Mouse (Mus musculus): ENCODE measurements around the gene Chst8.

Gene Chst8

DNA sequence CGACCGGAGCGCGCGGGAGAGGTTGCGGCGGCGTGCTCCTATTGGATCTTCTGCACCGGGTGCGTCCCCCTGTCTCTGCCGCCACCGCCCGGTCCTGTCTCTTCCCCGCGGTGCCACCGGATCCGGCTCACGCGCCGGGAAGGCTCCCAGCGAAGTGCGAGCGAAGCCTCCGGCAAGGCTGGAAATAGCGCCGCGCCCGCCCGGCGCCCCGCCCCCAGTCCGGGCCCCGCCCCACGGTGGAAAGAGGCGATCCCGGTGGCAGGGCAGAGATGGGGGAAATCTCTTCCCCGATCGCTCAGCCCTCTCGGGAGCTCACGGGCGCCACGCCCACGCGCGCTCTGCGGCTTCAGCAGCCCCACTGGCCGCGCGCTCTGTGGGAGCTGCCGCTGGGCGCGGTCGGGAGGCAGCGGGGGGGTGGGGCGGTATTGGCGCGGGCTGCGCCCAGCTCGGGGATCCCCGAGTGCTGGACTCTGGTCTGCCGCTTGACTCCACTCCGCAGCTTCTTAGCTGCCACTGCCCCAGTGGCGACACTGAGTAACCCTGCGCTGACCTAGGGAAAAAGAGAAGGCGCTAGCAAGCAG, at the start of gene Chst8:
Gene Chst8 (minus strand): TSS at position 181 of the 581 bp plus-strand sequence.
- peak; percentile 59 for DNase-seq (ENCODE audit: low spot score)

DNA sequence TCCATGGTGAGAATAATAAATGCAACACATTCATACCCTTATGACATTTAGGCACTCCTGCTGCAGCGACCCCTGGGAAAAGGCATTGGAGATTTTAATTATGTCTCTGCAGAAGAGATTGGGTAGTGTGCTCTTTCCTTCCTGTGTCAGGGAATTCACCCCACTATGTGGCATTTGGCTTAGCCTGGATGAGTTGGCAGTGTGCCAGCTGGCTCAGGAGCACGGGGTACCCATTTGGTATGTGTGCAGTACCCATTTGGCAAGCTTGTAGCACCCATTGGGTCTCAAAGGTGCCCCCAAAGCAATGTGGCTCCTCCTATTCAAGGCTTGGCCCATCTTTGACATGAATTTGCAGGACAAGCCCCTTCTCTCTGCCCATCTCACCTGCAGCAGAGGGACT, 45.8 kb upstream of the Chst8 start:
- no peak for DNase-seq (ENCODE audit: low spot score)

DNA sequence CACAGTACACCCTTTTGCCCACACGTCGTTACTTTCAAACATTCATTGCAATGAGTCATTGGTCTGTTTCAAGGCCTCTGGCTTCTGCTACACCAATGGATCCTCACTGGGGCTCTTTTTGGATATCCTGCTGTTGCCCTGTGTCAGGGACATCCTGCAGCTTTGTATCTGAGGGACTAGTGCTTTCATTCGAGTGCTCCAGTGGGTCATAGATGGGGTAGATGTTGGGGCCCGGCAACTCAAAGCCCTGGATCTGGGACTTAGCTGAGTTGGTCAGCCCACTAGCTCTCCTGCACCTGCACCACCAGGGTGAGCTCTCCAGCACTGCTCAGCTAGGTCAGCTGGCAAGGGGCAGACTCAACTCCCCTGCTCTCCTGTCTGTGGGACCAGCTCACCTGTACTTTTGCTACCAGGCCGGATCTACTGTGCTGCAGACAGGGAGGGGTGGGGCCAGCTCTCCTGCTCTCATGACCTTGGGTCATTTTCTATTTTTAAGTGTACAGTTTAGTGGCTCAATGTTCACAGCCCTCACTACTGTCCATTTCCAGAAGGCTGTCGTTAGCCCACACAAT, 42.4 kb upstream of the Chst8 start:
- no peak for DNase-seq (ENCODE audit: low spot score)

DNA sequence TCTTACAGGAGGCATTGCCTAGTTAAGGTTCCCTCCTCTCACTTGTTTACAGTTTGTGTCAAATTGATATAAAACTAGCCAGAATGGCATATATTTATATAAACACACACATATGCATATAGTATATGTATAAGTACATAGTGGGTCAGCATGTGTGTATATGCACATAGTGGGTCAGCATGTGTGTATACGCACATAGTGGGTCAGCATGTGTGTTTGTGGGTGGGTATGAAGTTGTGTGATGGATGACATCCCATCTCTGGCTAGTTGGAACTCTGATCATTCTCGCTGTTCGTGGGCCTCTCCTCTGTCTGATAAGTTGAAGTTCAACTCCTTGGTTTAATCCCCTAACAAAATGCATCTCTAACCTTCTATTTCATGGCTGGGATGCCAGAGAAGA, 40.9 kb upstream of the Chst8 start:
- DNase-seq (ENCODE audit: low spot score): no peak

DNA sequence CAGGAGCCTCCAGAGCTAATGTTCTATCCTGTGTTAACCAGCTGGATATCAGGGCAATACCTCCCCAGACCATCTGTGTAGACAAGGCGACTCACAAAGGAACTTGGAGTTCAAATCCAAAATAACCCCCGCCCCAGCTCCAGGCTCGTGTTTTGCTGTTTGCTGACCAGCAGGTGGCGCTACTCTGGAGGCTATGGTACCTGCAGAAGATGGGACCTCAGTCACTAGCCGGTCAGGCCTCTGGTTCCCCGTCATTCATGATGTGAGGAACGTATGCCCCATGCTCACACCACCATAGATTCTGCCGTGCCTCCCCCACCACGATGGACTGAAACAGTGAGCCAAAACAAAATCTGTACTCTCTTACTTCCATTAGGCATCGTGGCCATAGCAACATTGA, 37.1 kb upstream of the Chst8 start:
- DNase-seq (ENCODE audit: low spot score): no peak

DNA sequence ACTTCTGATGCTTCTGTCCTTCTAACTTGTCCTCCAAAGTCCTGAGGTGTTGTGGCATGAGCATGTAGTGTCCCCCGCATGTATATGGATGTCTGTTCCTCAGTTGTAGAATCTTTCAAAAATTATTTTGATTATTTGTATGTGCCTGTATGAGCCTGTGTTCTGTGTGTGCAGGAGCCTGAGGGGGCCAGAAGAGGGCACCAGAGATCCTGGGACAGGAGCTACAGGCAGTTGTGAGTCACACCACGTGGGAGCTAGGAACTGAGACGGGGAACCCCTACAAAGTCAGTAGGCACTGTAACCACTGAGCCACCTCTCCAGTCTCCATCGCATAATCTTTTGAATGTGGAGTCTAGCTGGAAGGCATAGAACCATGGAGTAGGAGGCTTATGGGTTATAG, 36.3 kb upstream of the Chst8 start:
- no peak for DNase-seq (ENCODE audit: low spot score)

DNA sequence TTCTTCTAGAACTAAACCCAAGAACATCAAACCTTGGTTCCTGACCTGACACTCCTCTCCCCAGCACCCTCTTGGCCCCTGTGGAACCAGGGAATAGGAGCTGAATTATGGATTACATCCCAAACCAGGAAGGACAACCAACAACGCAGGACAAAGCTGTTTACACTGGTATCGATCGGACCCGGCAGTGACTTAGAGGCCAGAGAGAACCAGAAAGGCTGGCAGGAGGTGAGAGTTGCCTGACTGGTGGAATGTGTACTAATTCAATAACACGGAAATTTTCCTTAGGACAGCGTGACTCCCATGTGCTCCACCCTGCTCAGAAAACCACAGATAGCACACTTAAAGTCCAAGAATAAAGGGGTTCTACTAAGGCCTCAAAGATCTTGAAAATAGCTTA, 35.4 kb upstream of the Chst8 start:
- no peak for DNase-seq (ENCODE audit: low spot score)

DNA sequence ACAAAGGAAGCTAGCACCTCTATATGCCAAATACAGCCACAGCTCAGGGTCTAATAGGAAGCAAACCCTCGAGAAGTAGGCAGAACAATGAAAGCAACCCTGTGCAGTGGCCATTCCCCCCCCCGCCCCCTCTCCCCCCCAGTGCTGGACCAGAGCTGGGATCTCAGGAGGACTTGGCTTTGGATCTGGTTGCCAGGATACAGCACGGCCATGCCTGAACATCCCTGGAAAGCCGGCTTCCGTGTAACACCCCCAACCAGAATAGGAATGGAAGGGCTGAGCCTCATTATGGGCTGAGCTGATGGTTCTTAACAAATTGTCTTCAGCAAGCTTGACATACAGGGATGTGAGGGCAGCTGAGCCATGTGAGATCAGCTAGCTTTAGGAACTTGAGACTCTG, 34.9 kb upstream of the Chst8 start:
- no peak for DNase-seq (ENCODE audit: low spot score)

DNA sequence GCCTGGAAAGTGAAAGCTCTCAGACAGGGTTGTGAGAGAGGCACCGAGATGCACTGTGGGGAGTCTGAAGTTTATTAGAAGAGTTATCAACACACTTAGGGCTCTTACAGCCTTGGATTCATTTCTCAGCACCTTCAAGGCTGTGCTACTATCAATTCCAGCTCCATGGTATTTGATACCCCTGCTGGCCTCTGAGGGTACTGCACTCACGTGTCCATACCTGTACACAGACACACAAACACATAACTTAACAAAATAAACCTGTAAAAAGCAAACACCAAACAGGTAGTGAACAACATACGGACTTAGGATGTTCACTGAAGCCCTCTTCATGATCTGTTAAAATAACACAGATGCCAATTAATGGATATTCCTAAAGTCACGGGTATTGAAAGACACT, 26.2 kb upstream of the Chst8 start:
- DNase-seq (ENCODE audit: low spot score): no peak

DNA sequence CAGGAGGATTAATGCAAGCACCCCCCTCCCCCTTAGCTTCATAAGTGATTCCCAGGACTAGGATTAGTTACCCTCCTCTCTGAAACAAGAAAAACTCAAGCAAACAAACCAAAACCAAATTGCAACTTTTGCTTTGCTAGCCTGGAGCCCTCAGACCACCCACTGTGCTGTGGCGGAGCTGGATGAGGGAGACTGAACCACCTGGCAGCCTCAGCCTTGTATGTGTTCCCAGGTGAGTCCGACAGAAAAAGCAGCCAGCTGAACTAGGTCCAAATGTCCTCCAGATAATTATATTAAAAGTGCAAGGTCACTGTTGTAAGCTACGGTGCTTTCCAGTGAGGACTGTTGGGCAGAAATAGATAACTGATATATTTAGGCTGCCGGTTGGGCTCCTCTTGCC, 25.7 kb upstream of the Chst8 start:
- no peak for DNase-seq (ENCODE audit: low spot score)

DNA sequence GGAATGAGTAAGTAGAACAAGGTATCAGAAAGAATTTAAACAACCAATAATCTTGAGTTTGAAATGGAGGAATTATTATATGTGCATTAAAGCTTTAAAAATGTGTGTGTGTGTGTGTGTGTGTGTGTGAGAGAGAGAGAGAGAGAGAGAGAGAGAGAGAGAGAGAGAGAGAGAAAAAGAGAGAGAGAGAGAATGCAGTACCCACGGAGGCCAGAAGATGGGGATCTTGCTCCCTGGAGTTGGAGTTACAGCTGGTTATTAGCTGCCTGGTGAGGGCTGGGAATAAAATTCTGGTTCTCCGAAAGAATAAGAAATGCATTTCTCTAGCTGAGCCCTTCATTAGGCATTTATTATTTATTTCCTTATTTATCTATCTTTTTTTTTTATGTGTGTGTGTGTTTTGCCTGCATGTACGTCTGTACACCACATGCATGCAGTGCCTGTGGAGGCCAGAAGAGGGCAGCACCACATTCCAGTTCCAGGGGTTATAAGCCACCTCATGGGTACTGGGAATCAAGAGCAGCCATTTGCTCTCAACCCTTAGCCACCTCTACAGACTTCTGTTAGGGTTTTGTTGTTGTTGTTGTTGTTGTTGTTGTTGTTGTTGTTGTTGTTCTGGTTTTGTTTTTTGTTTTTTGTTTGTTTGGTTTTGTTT, 13.9 kb upstream of the Chst8 start:
- no peak for DNase-seq (ENCODE audit: low spot score)

DNA sequence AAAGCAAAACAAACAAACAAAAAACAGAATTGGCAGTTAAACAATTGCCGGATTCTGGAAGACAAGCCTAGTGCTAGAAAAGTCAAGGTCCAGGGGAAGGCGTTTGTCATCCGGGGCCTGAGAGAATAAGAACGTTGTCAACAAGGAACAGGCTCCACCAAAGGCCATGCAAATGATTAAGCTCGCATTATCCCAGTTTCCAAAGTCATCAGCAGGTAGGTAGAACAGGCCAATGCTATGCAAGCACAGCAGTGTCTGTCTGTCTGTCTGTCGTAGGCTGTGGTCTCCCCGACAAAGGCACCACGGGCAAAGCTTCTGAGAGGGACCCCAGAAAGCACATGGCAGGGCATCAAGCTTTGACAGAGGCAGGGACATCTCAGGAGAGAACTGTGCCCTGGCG, 9.1 kb upstream of the Chst8 start:
- DNase-seq (ENCODE audit: low spot score): no peak

DNA sequence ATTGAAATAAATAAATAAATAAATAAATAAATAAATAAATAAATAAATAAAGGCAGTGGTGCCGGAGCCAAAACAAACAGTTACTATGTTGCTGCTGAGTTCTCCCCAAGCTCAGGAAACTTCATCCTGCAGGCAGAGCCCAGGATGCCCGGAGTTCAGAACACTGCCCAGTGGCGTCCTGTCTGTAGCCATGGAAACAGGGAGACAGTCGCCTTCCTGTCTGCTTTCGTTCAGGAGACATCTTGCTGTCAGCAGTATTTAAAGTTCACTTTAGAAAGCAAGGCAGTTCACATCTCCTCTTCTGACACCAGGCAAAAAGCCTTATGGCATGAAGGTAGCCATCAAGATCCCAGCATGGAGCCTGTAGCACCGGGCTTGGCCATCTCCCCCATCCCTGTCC, 8.0 kb upstream of the Chst8 start:
- no peak for DNase-seq (ENCODE audit: low spot score)

DNA sequence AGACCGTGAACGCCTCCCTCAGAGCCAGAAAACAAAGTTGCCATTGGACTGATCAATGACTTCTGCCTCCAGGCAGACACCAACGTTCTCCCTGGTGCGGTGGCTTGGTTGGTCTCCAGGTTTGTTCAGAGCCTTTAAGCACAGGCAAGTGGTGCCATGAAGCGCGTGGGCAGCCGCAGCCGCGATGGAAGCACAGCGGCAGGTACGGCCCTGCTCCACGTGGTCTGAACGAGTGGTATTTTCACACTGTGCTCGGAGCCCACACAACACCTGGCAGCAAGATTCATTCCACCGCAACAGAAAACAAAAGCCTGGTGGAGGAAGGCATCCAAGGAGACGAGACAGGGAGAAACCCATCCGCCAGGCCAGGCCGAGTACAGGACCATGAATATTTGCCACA, 7.3 kb upstream of the Chst8 start:
- DNase-seq (ENCODE audit: low spot score): no peak

DNA sequence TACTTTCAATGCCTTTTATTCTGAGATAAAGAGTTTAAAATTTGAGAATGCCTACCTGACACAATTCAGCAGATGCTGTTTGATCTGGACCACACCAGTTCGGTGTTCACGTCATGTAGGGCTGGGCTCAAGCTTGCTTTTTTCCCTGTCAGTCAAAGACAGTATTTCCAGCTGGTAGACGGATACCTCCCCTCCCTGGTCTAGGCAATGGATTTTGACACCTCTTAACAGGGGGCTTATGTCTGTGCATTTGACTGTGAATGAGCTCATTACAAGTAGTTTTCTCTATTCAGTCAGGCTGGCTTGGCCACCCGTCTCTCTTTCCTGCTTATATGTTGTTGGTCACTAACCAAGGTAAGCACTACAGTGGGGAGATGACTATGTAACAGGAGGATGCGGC, 6.1 kb upstream of the Chst8 start:
- no peak for DNase-seq (ENCODE audit: low spot score)

DNA sequence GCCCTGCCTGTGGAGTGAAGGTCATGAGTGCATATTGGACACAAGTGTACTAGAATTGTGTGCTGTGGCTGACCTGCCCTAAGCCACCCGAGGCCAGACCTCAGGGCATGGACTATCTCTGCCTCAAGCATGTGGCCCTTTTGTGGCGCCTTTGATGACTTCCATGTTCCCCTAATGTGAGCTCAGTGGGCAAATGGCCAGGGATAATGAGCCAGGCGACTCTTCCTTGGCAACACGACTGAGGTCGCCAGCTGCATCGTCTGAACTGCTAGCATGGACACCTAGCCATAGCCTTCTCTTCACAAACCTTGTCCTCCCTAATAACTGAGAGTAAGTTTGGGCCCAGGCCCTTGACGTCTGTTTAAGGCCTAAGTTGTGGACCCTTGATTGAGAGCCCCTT, 4.5 kb upstream of the Chst8 start:
- no peak for DNase-seq (ENCODE audit: low spot score)

DNA sequence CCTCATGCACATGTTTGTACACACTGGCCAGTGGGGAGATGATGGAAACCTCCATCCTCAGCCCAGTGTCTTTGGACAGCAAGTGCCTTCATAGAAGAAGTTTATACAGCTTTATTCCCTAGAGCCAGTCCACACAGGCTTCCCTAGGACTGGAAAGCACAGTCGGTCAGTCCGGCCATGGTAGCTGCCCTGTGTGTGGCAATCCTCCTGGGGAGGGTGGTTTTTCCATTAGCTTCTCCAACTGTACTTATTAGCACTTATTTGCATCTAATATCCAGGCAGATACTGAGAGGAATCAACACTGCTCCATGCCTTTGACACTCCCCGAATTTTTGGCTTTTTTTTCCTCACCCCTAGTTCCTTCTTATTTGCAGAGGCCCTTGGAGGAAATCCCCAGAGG, 2.3 kb upstream of the Chst8 start:
- no peak for DNase-seq (ENCODE audit: low spot score)

DNA sequence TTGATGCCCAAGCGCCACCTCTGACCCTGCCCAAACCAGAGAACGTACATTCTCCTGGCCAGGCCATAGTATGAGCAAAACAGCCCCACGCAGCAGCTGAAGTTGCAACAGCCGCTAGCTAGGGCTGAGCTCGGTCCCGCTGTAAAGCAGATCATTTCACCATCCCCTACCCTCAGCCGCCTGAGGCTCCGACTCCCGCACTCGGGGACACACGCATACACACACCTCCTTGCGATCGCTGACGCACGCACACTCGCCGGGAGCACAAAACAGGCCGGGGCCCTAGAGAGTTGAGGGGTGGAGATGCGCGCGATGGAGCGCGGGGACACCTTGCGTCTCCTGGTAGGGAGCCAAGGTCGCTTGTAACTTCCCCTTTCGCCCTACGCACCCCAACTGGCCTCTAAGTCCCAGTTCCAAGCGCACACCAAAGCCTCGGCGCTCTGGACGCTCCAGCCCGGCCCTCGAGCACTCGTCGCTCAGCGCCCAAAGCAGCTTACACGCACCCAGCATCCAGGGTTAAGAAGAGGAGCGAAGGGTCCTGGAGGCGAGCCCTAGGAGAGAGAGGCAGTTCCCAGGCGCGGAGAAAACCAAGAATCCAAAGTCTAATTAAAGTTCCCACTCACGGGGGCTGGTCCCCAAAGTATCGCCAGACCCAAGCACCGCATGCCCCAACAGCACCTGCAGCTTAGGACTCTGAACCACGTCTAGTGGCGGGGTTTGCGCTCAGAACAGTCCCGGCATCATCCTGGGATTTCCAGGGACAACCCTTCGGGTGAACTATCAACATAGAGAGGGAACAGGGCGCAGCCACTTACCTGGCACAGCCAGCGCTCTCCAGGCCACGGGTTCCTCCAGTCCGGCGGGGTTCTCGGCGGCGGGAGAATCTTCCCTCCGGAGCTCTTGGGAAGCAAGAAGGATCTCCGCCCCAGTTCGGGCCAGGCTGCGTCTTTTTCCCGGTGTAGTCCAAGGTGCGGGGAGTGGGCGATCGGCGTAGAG, 682 bp downstream of the Chst8 start:
- no peak for DNase-seq (ENCODE audit: low spot score)

DNA sequence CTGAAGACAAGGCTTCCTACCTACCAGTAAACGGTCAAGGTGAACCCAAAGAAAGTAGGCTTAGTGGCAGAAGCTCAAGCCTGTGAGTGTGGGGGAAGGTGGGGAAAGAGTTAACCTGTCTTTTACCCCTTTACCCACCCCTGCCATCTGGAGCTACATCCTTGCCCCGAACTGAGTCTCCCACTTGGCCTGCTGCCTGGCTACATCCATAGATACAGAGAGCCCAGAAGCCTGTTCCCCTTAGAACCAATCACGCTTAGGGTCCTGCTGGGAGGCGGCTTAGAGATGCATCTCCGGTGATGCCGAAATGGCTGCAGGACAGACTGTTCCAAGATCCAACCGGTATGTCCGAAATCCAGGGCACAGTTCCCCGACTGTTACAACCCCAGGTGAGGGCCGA, 1.5 kb downstream of the Chst8 start:
- DNase-seq (ENCODE audit: low spot score): no peak

DNA sequence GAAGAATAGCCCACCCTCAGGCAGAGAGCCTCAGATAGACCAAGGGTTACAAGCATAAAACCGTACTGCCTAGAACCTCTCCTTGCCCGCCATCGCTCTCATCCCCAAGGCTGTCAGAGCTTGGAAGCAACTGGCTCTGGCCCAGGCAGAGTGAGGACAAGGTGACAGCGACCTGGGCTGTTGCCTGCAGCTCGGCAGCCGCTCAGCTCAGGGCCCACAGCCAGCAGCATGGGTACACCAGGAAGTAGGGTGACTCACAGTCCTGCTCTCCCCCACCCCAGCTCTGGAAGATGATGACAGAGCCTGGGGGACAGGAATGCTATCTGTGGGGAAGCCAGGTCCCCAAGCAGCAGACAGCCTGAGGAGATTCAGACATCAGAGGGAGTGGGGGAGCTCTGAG, 6.2 kb downstream of the Chst8 start:
- DNase-seq (ENCODE audit: low spot score): no peak

DNA sequence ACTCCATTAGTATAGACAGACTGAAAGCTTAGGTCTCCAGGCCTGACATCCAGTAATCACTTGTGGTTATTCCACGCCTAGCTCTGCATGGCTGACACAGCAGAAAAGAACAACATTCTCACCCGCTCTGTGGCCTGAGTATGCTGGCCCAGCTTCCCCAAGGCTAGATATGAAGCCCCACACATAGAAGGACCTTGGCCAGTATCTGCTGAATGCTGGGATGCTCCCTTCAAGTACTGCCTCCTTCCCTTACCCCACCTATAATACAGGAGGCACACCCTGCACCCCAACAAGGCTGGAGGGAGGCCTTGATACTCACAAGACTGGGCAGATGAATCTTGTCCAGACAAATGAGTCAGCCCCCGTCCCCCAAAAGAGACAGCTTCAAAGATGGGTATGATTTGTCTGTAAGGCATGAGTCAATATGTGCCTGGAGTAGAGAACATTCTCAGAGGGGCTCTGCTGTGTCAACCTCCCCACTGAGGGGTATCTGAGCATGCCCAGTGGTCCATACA, 6.8 kb downstream of the Chst8 start:
- DNase-seq (ENCODE audit: low spot score): no peak

DNA sequence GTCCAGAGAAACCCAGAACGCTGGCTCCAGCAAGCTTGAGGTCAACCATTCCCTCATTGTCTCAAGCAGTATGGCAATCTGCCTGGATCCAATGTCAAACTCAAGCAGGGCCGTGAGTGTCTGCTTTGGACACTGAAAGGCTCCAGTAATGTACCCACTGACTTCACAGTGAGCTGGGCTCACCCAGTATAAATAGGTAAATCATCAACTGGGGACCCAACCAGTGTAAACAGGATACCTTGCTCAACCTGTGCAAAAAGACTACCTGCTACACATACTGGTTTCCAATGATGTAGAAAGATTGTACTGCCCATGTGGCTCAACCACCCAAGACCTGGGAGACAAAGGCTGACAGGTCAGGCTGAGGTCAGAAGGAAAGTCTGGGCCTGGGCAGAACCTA, 7.5 kb downstream of the Chst8 start:
- no peak for DNase-seq (ENCODE audit: low spot score)
